Mouse (Mus musculus): ENCODE results near the gene Tmem97.
"Not testable (repeated sequence)": the region's sequence is repeated elsewhere in the genome, so short reads cannot be mapped to it uniquely, and the experiment has no call there.

Tmem97 gene

DNA sequence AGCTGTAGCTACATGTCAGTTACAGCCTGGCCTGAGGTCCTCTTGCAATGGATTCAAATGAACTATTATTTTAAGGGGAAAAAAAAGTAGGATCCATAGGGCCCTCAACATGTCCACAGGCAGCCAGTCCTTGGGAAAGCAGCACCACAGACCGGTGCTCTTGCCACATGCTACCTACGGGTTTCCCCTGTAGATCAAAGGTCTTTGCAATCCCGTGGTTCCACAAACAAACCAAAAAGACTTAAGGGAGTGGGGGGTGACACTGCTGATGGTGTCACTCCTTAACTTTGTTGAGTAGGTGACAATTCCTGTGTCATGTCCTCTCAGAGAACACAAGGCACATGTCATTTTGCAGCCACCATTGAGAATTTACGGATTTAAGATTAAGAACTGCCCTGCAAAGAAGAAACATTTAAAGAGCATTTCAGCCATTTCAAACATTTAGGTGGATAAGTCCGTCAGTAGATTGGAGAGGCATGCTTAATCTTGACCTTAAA, 1.0 kb downstream of the Tmem97 start:
- no peak for DNase-seq (ENCODE audit: low spot score)

DNA sequence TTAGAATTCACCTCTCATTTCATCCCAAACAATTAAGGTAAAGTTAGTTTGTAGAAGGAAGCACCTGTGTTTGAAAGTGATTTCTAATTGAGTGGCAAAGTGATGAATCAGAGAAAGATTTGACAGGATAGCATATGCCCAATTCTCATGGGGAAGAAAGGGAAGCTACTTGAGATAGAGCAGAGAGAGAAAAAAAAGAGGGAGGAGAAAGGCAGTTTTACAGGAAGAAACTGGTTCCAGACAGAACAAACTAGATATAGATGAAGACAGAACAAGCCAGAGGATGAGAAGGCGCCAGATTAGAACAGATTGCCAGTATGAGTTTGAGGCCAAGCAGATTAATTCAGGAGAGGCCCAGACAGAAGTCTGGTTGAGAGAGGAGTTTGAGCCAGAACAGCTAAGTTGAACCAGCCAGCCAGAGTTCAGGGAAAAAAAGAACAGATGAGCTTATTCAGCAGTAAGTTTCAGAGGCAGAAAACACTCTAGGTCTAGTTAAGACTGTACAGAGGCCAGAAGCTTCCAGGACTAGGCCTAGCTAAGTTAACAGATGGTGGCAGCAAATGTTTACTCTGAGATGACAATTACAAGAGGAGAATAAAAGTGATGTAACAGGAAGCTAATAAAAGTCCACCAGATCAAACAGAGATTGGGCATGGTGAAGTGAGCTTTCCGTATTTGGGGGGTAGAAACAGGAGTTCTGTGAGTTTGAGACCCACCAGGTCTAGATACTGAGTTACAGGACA, 2.7 kb downstream of the Tmem97 start:
- no peak for DNase-seq (ENCODE audit: low spot score)

DNA sequence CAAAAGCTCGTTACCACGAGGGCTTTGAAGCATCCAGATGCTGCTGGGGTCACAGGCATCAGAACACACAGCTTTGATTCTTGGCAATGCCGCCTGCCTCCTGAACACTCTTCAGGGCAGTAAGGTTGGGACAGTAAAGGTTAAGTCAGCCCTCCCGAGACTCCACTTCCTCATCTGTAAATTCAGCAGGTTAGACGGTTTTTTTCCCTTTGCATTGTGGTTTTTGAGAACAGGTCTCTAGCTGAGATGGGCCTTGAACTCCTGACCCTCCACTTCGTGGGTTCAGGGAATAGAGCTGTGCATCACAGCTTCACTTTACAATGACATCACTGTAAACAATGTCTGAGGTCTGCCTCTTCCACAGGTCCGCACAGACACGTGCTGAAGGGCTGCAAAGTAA, 5.4 kb downstream of the Tmem97 start:
- no peak for DNase-seq (ENCODE audit: low spot score)

DNA sequence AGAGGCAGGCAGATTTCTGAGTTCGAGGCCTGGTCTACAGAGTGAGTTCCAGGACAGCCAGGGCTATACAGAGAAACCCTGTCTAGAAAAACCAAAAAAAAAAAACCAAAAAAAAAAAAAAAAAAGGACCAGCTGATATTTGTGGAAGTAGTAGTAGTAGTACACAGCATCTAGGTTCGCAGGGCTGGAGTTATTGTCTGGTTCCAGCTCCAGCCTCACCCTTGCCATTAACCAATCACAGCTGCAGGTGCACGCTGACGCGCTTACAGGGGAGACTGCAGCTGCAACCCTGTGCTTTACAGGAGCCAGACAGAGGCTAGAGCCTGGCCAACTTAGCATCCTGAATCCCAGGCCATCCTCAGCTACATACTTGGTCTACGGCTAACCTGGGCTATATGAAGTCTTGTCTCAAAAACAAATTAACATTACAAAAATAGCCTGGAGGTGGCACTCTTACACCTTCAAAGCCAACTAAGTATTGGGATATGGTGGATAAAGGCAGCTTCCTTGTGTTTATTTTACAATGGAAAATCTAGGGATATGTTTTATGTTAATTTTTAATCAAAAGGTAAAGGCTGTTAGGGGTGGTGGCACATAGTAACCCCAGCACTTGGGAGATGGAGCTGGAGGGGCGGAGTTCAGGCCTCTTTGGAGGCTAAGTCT, 6.0 kb downstream of the Tmem97 start:
- DNase-seq (ENCODE audit: low spot score): no peak

DNA sequence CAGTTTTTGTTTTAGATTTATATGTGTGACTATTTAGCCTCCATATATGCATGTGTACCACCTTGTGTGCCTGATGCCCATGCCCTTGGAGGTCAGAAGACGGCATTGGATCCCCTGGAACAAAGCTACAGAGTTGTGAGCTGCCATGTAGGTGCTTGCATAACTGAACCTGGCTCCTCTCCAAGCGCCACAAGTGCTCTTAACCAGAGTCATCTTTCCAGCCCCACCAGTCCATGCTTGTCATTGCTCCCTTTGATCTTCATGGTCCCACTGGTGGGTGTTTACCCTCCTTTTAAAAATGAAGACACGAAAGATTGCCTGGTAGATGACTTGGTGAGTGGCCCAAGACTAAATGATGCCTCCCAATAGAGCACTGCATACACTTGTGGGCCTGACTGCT, 10.2 kb downstream of the Tmem97 start:
- DNase-seq (ENCODE audit: low spot score): peak; percentile 60

DNA sequence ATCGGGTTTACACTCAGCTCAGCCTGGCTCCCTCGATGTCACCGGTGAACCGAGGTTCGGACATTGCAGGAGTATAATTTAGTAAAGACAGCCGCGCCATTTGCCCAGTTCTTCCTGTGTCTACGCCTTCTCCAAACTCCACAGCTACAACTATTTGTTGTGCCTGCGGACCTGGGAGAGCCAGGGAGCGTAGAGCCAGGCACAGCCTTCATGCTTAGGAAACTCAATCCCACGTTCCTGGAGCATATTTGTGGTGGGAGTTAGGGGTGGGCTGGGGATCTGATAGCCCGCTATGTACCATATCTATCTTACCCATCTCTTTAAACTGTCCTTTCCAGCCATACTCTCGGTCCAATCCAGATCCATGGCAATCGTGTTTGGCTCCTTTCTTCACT, 13.9 kb downstream of the Tmem97 start:
- DNase-seq (ENCODE audit: low spot score): no peak

DNA sequence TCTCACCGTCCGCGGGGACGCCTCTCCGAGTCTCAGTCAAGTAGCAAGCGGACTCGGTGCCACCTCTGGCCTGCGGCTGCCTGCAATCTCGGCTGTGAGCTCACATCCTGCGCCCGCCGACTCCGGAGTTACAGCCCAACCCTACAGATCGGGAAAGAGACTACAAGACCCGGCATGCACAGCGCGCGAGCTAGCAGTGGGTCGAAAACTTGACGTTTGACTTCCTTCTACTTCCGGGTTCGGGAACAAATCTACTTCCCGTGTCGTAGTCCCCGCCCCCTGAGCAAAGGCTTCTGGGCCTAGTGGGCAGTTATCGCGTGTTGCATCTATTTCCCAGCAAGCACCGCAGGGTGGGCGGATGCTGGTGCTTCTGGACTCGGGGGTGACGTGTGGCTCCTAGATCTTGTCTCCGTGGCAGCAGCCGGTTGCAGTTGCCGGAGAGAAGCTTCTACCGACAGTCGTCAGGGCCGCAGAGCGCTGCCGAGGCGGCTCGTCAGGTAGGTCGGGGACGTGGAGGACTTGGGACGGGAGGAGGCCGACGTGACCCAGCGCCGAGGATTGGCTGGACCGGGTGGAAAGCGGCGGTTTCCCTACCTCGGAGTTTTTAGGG, 14.4 kb downstream of the Tmem97 start, which contains the start of the genes Tnfaip1 and Ift20:
TSS of gene Tnfaip1 (minus strand) at position 253 of the 610 bp plus-strand sequence.
TSS of gene Ift20 (plus strand) at position 282 of the 610 bp plus-strand sequence.
- peak; percentile 100 for DNase-seq (ENCODE audit: low spot score)

DNA sequence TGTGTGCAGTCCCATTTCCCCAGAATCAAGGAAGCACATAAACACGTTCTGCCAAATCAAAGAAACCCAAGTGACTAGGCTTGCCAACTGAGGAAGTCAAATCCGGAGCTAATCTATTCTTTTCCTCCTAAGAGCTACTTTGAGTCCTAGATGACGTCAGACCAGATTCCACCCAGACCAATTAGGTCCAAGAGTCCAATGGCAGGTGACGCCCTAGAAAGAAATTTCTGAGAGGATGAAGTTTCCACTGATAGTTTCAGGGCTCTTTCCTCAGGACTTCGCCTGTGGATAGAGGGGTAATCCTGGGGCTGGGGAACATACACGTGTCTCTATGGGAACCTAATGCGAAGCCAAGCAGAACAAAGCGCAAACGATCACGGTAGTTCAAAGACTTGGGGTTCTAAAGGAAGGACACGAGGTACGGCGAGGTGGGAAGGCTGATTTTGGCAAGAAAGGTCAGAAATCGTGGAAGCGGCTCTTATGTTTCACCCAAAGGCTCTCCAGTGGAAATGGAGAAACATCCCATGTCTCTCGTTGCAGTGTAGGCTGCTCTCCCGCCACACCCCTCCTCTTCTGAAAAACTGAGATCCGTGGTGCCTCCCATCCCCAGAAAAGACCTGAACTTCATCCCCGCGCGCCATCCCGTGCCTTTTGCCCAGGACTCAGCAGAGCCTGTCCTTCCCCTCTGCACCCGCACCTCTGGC, 15.0 kb downstream of the Tmem97 start:
- DNase-seq (ENCODE audit: low spot score): peak; percentile 84

DNA sequence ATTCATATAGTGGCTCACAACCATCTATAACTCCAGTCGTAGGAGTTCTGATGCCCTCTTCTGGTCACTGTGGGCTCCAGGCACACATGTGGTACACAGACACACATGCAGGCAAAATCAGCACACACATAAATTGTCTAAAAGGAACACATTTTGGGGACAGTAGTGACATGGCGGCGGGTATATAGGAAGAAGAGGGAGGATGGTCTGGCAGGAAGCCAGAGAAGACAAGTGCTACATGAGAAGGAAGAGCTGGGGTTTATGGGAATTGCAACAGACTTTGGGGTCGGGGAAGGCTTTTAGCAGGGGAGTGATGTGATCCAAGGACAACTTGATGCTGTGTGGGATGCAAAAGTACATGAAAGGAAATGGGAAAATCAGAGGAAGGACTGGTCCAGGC, 16.1 kb downstream of the Tmem97 start:
- DNase-seq (ENCODE audit: low spot score): no peak

DNA sequence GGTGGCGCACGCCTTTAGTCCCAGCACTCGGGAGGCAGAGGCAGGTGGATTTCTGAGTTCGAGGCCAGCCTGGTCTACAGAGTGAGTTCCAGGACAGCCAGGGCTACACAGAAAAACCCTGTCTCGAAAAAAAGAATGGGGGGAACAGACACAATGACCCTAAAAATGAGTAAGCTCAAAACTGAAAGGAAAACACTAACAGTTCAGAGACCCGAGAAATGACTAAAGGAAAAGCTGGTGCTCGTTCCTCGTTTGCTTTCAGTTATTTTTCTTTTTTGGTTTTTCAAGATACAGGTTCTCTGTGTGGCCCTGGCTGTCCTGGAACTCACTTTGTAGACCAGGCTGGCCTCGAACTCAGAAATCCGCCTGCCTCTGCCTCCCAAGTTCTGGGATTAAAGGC, 19.1 kb downstream of the Tmem97 start:
- DNase-seq (ENCODE audit: low spot score): not testable (repeated sequence)

DNA sequence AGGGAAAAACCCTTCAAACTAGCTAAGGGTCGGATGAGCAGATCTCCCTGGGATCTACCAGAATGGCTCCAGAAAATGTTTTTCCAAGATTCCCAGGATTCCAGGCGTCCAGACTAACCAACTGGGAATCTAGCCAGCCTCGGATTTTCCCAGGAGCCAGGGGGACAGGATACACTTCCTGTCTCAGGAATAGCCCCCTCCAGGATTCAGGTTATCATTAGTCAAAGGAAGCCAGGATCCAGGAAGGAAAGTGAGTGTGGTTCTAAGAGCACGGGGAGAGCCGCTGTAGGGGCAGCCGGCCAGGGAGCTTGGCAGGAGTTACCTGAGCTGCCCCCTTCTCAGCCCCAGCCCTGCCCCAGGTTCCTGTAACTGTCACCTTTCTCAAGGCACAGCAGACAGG, 19.5 kb downstream of the Tmem97 start:
- peak; percentile 43 for DNase-seq (ENCODE audit: low spot score)

DNA sequence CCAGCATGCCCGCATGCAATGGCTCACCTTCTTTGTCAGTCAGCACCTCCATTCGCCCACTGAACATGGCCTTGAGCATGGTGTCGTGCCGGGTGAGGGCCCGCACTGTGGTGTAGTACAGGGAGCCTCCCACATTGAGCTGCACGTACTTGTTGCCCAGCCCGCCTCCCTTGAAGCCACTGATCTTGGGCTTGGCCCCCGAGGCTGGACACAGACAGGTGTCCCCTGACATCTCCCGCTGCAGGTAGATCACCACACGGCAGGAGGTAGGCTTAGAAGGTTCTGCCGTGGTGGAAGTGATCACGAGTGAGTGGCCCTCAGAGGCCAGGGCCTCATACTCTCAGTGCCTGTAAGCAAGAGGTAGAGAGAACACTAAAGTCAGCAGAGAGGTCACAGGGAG, 20.6 kb downstream of the Tmem97 start:
- no peak for DNase-seq (ENCODE audit: low spot score)

DNA sequence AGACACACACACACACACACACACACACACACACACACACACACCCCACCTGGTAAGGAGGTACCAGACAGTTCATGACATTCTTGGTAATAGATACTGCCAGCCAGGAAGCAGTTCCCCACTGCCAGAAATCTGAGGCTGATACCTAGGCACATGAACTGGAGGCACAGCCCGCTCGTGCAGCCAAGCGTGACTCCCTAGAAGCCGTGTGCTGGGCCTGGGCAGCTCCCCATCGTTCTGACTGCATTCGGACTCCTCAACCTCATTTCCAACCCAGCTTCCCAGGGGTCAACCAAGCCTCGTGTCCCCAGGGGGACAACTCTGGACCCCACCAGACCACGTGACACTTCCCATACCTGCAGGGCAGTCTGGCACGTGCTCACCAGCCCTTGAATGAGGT, 21.9 kb downstream of the Tmem97 start:
- DNase-seq (ENCODE audit: low spot score): no peak

DNA sequence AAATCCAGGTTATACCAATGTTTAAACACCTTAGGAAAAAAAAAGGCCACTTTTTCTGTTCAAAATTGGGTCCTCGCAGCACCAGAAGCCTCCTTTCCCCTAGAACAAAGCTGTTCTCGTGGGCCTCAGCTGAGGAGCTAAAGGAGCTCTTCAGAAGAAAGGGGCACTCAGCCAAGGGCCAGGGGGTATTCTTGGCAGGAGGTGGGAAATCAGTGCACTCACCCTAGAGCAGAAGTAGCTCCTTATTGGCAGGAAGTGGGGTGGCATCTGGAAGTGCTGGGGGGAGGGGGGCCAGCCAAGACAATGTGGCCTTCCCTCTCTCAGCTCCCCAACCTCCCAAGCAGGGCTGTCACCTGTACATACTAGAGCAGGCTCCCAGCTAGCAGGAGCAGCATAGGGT, 25.7 kb downstream of the Tmem97 start:
- peak; percentile 59 for DNase-seq (ENCODE audit: low spot score)

DNA sequence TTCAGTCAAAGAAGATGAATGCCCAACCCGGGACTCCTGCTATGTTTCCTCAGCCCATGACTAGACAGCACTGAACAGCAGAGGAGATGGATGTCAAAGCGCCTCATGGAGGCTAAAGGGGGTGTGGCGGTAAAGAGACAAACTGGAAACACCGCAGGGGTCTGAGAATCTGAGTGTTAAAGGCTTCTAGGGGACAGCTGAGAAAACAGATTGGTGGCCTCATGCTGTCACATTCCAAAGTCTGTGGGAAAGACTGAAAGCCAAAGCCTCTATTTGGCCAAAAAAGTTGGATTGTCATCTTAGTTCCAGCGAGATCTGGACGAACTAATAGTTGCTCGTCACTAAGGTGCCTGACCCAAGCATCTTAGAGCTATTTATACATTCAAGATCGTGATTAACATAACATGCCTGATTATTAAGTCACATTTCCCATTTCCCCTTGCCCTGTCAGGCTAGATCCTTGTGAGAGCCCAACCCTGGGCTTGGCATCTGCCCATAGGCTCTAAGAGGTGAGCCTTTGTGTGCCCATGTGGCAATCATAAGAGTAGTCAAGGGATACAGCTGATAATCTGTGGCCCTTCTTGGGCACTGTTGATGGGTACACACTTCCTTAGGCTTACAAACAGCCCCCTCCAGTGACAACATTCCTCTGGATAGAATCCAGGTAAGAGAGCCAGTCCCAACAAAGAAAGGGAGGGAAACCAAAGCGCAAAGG, 27.2 kb downstream of the Tmem97 start:
- DNase-seq (ENCODE audit: low spot score): peak; percentile 70

DNA sequence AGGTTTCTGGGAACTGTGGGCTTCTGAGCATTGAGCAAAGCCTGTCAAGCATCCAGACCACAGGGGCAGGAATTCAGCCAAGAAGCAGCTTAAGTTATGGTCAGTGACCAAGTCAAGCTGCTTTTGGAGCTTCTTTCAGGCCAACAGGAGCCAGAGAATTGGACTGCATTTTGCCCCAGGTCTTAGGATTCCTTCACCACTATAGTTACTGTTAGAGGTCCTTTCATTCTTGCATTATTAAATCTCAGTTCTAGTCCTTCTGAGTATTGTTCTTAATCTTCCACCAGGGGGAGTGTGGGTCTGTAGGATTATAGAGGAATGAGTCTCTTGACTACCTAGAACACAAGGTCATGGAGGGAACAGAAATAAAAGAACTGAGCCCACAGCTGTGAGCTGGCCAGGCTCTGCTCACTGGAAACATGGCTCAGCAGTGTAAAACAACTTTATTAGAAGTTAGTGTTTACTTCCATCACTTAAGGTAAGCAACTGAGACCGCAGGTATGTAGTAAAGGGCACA, 28.0 kb downstream of the Tmem97 start:
- peak; percentile 66 for DNase-seq (ENCODE audit: low spot score)

DNA sequence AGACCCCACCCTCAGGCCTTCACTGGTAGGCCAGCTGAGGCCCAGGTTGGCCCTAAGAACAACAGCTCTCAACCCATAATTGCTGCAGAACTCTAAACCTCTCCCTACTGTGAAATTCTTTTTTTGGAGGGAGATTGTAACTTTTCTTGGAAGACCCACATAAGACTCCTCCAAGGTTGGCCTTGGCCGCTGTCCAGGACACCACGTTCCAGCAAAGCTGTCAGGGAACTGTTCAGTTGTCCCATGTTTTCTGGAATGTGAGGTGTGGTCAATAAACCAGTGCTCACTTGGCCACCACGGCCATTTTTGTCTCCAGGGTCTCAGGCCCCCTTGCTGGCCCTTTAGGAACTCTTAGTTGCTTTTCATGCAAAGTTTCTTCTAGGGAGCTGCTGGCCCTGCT, 28.7 kb downstream of the Tmem97 start:
- no peak for DNase-seq (ENCODE audit: low spot score)

DNA sequence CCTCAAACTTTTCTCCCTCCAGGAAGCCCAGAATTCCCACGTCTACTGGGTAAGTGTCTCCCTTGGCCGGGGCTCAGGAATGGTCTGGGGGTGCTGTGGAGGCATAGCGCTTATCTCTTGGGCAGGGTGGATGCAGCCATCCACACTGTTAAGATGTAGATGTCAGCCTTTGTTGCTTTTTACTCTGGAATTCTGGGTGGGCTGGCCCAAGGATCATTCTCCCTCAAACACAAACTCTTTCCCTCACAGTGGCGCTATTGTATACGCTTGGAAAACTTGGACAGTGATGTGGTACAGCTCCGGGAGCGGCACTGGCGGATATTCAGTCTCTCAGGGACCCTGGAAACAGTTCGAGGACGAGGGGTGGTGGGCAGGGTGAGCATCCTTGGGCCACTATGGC, 31.6 kb downstream of the Tmem97 start:
- no peak for DNase-seq (ENCODE audit: low spot score)

DNA sequence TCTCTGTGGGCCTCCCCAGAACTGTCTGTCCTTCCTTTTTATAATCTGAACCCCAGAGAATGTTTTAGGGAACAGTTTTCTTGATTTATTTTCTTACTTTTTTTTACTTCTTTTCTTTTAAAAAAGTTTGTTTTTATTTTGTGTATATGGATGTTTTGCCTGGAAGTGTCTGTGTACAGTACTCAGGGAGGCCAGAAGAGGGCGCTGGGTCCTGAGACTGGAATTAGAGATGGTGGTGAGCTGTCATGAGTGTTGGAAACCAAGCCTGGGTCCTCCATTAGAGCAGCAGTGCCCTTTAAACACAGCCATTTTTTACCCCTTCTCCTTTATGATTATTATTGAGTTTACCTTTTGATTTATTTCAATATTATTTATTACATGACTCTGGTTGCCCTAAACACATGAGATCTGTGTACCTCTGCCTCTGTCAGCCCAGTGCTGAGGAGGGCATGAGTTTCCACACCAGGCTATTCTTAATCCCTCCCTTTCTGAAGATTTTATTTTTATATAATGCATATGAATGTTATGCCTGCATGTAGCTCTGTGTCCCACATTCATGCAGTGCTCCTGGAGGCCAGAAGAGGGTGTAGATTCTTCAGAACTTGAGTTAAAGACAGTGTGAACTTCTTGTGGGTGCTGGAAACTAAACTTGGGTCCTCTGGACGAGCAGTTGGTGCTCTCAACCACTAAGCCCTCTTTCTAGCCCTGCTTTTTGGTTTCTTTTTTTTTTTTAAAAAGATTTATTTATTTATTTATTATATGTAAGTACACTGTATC, 34.8 kb downstream of the Tmem97 start:
- DNase-seq (ENCODE audit: low spot score): no peak

DNA sequence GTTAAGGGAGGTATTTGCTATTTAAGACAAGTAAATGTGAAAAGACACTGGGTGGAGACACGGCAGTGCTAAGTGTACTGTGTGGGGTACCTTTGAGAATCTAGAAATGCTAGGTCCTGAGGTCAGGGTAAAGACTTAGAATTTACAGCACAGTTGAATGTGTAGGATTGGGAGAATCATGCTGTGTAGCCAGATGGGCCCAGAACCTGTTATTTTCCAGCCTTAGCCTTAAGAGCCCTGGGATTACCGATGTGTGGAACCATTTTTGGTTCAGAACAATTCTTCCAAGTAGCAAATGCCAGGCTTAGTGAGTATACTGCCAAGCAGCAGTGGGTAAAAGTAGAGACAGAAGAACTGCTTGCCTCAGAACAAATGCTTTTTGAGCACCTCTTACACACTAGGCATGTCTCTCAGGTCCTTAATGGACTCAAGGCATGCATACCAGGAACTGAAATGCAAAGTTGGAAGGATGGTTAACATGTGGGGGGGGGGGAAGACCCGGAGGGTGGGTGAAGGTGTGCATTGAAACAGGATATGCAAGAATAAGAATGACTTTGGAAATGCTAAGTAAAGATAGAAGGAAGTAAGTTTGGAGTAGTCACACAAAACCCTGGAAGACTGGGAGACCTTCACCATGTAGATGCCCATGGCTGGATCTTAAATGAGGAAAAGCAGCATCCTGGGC, 37.3 kb downstream of the Tmem97 start:
- DNase-seq (ENCODE audit: low spot score): no peak

Measured in lung, postnatal 25 days (tissue).